Mouse (Mus musculus) adrenal gland, adult 8-10 months (tissue): ENCODE measurements around the gene Acp2. TPM values are rescaled to one million over a fixed set of nuclear protein-coding genes. Genes with fewer than 3 reads are reported as not detected.

Experiments used
- DNase-seq: peaks from one replicate; pipeline ENCODE4 v3.0.0; 2022
- total RNA-seq, 4 experiments: library from RNA; stranded (reverse); gene quantifications; 2 replicates each; pipeline ENCODE4 v1.2.4; 2022

Gene Acp2
- 10 to 100 TPM; 44.7 to 74.7 (median 57.5) TPM for total RNA-seq

DNA sequence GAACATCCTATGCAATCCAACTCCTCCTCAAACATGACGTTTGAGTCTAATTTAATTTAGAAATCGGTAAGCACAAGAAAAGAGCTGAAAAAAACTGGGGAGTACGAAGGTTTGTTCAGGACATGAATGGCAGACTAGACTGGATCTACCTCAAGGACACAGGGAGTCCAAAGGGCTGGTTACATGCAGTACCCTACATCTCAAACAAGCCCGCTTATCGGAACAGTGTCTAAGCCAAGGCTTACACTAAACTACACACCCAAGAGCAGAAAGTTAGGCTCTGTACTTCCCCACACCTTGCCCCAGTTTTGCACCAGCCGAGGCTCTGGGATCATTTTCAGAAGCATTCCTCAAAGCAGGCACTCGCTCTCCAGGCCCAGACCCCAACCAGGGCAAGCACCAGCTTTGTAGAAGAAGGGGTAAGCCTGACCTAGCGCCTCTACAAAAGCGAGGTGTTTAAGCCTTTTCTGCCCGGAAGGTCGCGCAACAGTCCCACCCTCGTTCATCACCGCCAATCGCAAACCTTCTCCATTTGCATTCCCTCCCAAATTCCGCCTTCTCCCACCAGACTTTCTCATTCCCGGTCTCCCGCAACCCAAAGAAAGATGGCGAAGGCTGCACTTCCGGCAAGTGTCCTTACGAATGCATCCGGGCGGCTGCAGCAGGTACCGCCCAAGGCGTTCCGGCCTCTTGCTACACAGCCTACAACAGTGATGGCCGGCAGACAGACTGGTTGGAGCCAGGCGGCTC is at the start of gene Acp2, which contains the start of gene Nr1h3:
Acp2 (plus strand) TSS at position 664 of the 750 bp plus-strand sequence.
Nr1h3 (minus strand) TSS at position 613 of the 750 bp plus-strand sequence.
- DNase-seq = peak; percentile 94

DNA sequence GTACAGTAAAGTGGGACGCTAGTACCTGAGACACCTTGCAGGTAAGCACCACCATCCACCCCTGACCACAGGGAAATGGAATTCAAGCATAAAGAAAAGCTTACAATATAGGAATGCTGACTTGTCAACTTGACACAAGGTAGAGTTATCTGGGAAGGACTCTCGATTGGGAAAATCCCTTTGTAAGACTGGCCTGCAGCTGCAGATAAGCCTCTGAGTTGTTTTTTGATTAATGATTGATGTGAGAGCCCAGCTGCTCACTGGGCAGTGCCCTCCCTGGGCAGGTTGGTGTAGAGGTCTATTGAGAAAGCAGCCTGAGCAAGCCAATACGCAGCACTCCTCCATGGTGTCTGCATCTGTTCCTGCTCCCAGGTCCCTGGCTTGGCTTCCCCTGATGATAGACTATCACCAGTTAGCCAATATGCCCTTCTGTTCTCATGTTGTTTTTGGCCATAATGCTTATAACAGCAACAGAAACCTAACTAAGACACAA is 49.8 kb upstream of the Acp2 start:
- DNase-seq = no peak

DNA sequence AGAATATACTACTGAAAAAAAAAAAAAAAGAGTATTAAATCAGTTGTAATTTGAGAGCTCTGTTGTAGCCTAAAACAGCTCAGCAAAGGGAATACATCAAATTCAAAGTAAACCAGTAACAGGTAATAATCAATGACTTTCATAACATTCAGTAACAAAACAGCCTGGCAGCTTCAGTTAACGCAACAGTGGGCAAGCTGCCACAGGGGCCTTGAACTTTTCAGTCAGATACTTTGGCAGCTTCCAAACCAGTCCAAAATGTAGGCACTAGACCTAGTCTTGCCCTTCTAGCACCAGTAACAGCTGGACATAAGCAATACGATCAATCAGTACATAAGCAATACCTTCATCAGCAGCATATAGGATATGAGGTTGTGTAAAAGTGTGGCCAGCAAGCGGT is 48.6 kb upstream of the Acp2 start:
- peak; percentile 66 for DNase-seq

DNA sequence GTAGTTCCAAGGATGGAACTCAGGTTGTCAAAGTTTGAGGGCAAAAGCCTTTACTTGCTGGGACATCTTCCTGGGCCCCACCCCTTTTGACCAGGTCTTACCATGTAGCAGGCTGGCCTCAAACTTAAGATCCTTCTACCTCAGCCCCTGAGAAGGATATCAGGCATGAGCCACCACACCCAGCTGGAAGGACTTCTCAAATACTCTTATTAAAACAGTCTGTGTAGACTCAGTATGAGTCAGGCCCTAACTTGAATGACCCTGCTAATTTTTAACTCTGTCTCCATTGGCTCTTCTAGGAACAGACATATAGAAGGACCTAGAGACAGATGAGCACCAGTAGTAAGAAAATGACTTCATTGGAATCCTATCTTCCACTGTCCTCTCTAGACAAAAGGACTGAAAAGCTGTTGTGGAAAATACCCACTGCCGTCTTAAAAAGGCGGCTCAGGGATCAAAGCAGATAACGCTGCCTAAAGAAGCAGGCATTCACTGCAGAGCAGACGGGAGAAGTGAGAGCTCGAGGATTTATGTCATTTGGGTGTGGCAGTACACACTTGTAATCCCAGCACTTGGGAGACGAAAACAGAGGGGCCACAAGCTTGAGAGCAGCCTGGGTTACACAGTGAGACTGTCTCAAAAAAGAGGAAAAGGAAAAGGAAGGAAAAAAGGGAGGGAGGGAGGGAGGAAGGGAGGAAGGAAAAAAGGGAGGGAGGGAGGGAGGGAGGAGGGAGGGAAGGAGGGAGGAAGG is 45.5 kb upstream of the Acp2 start:
- no peak for DNase-seq

DNA sequence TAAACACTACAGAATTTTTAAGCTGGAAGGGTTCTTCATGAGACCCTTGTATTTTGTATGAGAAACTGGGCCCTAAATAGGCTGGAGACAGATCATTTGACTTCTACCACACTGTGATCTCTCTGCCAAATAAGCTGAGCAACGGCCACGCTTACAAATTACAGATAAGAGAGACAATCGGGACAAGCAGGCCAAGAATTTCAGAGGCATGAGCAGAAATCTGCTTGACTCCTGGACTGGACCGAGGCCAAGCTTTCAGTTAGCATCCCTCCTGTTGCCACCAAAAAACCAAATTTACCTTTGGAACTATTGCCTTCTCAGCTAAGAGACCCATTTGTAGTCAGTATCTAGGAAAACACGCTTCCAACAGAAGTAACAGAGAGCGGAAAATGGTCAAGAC is 42.1 kb upstream of the Acp2 start:
- no peak for DNase-seq

DNA sequence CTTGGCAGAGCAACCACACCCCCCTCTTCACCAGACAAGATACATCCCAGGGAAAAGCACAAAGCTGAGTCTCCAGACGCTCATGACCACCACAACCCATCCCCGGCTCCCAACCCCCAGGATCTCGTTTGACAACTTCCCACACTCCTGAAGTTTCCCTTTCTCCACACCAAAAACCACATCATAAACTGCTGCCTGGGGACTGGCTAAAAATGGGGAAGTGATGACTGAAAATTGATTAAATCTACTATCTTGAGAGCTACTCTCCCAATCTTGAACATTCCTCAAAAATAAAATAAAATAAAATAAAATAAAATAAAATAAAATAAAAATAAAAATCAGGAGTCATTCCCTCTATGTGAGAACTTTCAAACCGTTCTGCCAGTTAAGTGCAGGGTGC is 39.7 kb upstream of the Acp2 start:
- DNase-seq = no peak

DNA sequence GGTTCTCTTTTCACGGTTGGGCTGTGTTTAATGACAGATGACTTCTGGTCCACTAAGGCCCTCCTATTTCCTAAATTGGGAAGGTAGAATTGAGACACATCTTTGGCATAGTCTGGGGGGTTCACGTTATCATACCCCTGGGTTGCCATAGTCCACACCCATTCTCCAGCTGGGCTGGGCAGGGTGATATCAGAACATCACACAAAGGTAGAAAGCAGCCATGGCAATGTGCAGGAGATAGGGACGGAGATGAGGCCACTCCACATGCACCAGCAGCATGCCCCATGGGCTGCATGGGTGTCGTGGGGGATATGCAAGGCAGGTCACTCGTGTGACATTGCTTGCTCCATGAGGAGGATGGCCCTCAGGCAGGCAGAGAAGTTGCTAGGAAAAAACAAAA is 39.2 kb upstream of the Acp2 start:
- DNase-seq = no peak

DNA sequence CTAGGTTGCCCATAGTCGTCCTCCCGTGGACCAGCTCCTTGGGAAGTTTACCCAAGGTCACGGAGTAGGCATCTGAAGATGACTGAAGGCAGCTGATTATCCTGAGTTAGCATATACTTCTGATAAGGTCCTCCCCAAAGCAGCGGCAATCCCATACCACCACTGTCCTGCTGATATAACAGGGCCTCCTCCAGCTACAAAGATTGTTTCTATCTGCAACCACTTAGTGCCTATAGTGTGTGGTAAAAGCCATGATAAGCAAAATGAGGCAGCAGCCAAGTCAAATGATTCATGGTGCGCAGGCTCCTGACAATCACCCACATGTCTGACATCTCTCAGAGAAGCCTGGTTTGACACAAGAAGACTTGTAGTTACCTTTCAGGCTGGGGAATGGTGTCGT is 37.7 kb upstream of the Acp2 start:
- DNase-seq = no peak

DNA sequence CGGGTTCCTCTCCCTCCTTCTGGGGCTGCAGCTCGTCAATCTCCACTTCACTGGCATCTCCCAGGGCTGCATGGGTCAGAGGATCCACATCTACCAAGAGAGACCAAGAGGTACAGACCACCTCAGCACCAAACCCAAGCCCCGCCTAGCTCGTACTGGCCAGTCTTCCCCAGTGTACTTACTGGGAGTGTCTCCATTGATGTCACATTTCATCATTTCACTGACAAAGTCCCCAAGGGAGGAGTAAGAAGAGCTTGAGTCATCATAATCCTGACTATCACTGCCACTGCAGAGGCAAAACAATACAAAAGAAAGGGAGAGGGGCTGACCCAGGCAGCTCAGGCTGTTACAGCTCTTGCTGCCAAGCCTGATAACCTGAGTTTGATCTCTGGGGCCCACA is 35.1 kb upstream of the Acp2 start:
- DNase-seq = no peak

DNA sequence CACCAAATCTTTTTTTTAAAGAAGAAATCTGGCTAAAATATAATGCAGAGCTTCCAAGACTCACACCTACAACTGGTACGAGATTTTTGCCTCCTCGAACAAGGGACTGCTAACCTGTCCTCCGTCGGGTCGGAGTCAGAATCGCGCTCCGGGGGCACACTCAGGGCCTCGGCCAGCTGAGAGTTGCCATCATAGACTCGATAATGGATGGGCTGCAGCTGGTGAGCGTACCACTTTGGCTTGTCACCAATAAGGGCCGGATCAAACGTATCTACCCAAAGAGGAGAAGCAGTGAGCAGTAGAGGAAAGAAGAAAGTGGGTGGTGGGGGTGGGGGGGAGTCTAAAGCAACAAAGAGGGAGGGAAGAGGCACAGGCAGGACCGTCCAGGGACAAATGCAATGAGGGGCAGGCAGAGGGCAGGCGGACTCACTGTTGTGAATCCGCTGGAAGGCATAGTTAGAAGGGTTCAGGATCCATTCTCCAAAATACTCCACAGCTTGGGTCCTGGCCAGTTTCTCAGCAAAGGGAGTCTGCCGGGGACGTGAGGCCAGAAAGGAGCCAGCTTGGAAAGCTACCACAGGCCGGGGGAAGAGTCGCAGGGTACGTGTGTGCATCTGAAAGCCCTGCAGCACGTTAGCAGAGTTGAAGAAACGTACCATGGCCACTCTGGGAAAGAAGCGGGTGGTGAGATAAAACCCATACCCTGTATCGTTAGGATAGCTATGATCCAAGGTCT is 32.9 kb upstream of the Acp2 start:
- DNase-seq = no peak

DNA sequence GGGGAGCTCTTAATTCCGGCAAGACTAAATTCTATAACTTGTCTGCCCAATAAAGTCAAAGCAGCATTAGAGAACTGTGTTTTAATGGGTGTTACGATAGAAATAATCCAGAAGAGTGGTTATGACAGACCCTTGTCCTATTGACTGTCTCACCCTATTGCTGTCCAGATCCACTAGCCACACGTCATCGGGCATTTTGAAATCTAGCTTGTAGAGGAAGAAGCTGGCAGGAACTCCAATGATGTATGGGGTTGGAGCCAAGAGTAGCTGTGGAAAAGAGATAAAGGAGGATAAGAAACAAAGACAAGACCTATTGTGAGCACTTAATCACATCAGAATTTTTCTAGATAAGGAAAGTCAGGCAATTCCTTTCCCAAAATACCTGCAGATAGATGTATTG is 27.2 kb upstream of the Acp2 start:
- DNase-seq = no peak

DNA sequence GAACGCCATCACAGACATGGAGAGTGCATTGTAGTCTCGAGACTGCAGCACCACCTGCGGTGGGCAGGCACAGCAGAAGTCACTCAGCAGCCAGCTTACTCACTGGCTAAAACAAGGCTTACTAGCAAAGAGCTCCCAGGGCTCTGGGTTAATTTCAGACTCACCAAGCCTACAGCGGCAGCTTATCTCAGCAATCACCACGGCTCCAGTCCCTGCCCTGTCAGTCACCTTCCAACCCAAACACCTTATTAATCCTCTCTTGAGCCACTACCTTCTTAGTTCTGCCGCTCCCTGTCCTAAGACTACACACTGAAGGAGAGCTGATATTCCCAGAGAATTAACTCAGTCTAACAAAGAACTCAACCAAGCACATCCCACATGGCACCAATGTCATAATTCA is 26.5 kb upstream of the Acp2 start:
- DNase-seq = no peak

DNA sequence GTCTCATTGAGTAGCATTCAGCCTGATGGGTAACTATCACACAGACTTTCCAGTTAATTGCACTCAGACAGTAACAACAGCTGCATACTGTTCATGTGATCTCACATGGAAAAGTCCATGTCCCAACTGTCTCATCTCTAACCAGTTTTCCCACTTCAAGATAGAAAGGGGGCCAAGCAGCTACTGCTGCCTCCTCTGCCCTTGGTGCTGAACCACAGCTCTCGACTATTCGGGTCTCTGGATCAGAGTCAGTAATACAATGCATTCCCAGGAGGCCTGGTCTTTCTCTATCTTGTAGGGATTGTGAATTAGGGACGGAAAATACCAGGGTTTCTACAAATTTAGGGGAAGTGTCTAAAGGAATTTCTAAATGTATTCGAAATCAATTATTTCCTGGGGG is 22.9 kb upstream of the Acp2 start:
- no peak for DNase-seq

DNA sequence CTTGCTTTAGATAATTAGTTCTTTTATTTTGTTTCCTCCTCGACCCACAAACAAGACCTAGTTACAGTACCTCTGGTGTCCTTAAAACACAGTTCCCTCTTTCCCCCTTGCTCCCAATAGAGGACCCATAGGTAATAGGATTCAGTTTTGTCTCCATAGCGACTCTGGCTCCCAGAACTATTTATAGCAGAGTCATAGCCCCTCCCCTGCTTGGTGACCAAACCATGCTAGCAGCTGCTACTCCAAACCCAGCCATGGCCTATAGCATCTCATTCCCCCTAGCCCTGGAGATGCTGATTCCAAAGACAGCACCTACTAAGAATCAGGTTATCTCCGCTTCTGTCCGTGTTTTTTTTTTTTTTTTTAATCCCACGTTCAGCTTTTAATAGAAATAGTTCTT is 22.0 kb upstream of the Acp2 start:
- DNase-seq = no peak

DNA sequence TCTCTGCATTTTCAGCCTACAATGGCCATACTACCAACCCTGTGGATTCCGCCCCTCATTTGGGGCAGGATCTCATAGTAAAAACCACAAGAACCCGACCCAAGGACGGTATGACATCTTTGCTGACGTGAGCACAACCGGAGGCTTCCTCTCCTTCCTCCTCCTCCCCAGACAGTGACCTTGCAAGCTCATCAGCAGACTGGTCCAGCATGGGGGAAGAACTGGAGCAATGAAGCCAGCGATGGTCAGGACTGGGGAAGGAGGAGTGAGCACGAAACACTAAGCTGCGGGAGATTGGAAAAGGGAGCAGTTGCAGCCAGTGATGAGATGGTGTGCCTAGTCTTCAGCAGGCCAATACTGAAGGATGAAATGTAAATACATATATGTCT is 20.7 kb upstream of the Acp2 start:
- no peak for DNase-seq

DNA sequence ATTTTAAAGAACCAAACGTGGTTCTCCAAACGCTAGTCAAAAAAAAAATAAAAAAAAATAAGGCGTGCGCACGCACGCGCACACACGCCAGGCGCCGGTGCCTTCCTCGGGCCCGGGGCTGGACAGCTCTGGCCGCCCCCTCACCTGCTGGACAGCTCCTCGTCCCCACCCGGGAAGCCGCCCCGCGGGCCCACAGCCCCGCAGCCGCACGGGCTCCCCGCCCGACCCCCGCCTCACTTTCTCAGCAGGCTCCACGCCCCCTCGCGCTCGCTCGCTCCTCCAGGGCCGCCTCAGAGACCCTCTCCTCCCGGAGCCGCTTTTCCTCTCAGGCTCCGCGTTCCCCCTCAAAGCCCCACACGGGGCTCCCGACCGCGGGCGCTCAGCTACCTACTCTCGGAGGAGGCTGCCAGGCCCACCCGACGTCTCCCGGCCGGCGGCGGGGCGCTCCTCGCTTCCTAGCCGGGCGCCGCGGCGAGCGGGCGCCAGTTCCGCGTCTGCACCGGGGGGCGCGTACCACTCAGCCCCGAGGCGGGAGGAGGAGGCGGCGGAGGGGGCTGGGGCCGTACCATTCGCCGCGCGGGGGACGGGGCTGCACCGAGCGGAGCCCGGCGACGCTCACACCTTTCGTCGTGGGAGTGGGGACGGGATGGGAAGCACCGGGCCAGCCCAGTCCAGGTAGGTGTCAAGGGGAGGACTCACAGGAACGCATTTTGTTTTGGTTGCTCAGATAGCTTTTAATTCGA is 20.1 kb upstream of the Acp2 start:
- DNase-seq = peak; percentile 34

DNA sequence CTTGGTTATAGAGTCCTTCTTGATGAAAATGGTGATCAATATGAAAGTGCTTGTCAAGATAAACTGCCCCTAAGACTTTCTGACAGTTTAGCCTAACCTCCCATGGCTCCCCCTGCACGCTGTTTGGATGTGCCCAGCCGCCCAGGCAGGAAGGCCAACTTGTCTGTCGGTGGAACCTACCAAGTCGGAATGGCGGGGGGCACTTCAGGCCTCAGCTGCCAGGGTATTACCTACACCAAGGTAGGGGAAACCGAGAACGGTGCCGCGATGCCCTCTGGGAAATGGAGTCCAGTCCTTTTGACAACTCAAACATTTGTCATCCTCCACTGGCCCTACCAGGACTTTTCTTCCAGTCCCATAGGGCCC is 19.6 kb upstream of the Acp2 start:
- peak; percentile 91 for DNase-seq

DNA sequence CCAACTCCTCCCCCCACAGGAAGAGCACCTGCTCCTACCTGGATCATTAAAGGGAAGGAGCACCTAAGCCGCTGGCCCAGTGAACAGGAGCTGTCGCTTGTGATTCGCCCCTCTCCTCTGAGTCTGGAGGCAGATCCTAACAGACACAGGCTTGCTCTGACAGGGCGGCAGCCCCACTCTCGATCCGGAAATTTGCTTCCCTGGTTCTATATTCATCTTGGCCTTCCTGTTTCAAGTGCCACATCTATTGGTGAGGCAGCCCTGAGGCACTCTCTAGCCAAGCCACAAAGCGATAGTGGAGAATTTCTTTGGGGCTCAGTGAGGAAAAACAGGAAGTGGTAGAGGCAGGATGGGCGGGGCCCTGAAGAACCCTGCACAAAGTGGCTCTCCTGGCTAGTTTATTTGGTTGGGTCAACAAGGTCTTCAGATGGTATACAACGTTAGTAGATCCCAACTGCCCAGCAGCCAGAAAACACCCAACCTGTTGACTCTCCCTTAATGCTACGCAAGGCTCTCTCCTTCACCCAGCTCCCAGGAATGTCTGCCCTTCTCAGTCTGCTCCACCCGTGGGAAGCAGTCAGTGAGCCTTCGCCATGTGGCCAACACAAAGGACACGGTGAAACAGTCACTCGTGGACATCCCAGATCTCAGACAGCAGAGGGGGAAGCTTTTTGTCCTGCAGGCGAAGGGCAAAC is 18.8 kb upstream of the Acp2 start, which contains the start of gene Madd:
Madd (minus strand) TSS at position 127 of the 695 bp plus-strand sequence.
- no peak for DNase-seq

DNA sequence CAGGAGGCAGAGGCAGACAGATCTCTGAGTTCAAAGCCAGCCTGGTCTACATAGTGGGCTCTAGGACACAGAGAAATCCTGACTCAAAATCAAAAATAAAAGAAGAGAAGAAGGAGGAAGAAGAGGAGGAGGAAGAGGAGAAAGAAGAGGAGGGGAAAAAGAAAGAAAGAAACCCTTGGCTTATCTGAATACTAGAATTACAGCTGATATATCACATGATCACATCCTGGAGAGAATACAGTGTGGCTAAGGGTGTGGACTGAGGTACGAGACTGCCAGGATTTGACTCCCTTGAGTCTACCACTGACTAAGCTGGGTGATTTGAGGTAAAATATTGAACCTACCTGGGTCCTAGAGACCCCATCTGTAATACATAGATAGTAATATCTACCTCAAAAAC is 16.5 kb upstream of the Acp2 start:
- DNase-seq = no peak

DNA sequence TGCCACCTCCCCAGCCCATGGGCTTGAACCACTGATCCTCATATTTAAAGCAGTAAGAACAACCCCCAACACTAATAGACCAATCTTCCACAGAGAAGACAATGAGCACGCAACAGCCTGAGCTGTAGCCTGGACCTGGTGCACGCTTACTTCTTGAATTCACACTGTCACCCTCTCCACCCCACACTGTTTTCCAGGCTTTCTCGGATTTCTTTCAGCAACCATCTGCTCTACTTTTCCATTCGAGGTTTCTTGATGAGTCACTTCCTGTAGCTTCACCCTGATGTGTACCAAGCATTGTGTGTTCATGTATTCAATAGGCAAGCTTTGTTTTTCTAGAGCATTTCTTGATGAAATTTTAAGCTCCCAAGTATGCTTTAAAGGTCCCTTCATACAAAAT is 15.3 kb upstream of the Acp2 start:
- DNase-seq = no peak

DNA sequence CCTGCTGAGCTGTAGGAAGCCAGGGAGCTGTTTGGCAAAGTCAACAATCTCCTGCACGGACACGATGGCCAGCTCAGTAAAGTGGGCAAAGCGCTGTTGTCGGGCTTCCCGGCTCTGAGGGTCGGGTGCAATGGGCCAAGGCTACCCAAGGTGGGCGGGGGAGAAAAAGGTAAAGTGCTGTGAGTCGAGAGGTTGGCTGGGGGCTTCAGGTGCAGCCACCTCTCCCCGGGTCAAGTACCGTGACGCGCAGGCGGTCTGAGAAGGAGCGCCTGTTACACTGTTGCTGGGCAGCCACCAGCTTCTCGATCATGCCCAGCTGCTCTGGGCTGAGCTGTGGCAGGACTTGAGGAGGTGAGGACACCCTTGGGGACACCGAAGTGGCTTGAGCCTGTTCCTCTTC is 12.2 kb upstream of the Acp2 start:
- DNase-seq = no peak
